Mouse (Mus musculus): Measurements from ENCODE around the gene Klf1. TPM values are rescaled to one million over a fixed set of nuclear protein-coding genes. Genes with fewer than 3 reads are reported as not detected.
A peak's percentile ranks its signal among the peaks of the same experiment; 100 is the strongest.

Klf1 gene
- total RNA-seq, 2 experiments from 2014 or later, result 0.52 to 0.72 TPM

DNA sequence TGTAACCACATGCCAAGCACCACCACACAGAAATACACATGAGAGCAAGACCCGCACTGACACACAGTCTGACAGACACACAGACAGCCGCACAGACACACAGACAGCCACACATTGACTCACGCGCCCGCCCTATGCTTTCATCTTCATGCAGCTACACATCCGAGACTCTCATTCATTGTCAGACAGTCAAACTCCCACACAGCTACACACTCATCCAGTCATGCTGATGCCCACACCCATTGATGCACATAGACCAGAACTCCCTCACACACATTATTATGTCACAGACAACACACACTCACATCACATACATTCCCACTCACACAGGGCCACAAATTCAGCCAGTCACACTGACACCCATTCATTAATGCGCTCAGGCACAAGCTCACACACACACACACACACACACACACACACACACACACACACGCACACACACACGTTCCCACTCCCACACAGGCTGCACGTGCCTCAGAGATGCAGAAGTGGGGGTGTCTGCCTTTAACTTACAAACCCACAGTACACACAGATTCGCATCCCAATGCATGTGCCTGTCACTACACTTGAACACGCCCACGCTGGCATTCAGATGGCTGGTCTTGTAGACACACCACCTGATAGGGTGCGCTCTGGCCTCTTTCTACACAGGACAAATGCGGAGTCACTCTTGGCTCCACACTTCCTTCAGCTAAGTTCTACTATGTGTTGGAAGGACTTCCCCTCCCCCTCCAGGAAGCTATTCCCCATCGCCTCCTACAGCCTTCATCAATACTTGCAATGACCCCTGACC lies 32.2 kb downstream of the Klf1 start:
- ATAC-seq (replicated peaks; ENCODE audit: poor library complexity, severe bottlenecking), result no peak

GRCm38 (mm10) chr8:84934860-84935259 lies 33.1 kb downstream of the Klf1 start:
- no peak for ATAC-seq (replicated peaks; ENCODE audit: poor library complexity, severe bottlenecking)

- peak; percentile 33 for ATAC-seq (replicated peaks; ENCODE audit: poor library complexity, severe bottlenecking)
Measured at GRCm38 (mm10) chr8:84935489-84935888, 33.8 kb downstream of the Klf1 start.

GRCm38 (mm10) chr8:84936041-84936961 lies 34.6 kb downstream of the Klf1 start:
- ATAC-seq (replicated peaks; ENCODE audit: poor library complexity, severe bottlenecking), result no peak

DNA sequence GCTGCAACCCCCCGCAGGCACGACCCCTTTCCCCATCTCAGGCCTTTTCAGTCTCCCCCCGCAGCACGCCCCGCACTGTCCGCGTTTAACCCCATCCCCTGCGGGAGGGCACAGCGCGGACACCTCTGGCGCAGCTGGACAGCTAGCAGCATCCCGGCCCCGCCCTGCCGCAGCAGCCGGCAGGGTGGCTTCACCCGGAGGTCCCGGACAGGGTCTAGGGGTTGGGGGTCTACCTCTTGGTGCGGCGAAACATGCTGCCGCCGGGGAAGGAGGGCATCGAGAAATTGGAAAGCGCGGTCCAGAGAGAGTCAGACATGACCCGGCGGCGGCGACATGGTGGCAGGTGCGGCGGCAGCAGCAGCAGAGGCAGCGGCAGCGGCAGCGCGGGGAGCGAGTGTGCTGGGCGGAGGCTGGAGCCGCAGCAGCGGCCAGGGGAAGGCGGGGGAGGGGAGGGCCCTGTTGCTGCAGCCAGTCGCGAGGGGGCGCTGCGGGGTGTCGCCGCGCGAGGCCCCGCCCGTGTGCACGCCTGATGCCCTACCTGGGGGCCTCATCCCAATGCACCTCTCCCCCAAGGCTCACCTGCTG lies 35.3 kb downstream of the Klf1 start, which contains the start of gene Mast1:
TSS of gene Mast1 (minus strand) at position 398 of the 585 bp plus-strand sequence.
- ATAC-seq (replicated peaks; ENCODE audit: poor library complexity, severe bottlenecking), result peak; percentile 89

DNA sequence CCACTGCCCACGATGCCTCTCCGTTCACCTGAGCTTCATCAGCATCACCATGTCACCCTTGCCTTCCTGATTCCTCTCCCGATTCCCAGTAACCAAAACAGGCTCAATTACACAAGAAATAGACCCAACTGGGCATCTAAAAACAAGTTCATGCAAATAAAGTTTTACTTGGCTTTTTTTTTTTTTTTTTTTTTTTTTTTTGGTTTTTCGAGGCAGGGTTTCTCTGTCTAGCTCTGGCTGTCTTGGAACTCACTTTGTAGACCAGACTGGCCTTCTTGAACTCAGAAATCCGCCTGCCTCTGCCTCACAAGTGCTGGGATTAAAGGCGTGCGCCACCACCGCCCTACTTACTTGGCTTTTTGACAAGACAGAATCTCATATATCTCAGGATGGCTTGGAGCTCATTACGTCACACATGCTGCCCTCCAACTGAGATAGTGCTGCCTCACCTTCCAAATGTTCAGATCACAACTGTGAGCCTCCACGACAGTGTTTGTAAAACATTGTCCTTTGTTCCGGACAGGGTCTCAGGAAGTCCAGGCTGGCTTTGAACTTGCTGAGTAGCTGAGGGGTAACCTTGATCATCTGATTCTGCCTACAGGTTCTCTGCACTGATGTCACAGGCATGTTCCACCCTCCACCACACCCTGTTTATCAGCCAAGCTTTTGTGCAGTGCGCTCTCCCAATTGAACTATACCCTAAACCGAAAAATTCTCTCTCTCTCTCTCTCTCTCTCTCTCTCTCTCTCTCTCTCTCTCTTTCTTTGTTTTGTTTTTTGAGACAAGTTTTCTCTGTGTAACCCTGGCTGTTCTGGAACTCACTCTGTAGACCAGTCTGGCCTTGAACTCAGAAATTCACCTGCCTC lies 36.1 kb downstream of the Klf1 start:
- ATAC-seq (replicated peaks; ENCODE audit: poor library complexity, severe bottlenecking), result no peak

- ATAC-seq (replicated peaks; ENCODE audit: poor library complexity, severe bottlenecking), result no peak
Measured at GRCm38 (mm10) chr8:84943699-84944098, 42.0 kb downstream of the Klf1 start.

DNA sequence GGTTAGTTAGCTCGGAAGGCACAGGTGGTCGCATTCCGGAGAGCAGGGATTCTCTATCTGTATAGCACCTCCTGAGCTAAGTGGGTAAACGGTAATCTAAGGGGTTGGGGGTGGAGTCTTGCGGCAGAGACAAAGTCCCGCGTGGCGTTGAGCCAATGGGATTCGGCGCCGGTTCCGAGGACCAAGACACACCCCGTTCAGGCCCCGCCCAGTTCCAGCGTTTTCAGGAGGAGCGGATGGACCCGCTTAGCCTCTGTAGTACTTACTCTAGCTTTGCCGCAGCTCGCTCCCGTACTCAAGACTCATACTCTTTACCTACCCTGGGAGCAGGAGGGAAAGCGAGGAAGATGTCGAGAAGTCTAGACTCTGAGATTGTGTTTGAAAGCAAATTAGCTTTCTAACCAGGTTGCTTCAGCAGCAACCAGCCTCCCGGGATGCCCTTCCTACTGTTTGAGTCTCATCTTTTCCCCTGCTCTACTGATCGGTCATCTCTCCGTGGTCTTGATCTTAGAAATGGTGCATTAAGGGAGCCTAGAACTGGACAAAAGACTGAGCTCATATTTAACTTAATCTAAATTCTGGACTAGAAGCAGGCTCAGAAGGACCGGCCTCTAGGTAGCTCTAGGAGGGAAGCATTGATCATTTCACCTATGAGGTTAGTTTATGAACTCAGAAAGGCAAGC lies 42.9 kb downstream of the Klf1 start:
- ATAC-seq (replicated peaks; ENCODE audit: poor library complexity, severe bottlenecking), result peak; percentile 58

- no peak for ATAC-seq (replicated peaks; ENCODE audit: poor library complexity, severe bottlenecking)
Measured at GRCm38 (mm10) chr8:84945235-84945632, 43.5 kb downstream of the Klf1 start.

GRCm38 (mm10) chr8:84945633-84946527 lies 44.2 kb downstream of the Klf1 start:
- ATAC-seq (replicated peaks; ENCODE audit: poor library complexity, severe bottlenecking), result peak; percentile 51

- ATAC-seq (replicated peaks; ENCODE audit: poor library complexity, severe bottlenecking), result peak; percentile 10; the same call in 1 of the 2 replicates
Measured at GRCm38 (mm10) chr8:84946528-84947240, 45.0 kb downstream of the Klf1 start, which contains the start of gene Rtbdn. Gene Rtbdn (plus strand): TSS chr8:84946991.

GRCm38 (mm10) chr8:84947241-84947545 lies 45.5 kb downstream of the Klf1 start:
- ATAC-seq (replicated peaks; ENCODE audit: poor library complexity, severe bottlenecking), result peak; percentile 68

GRCm38 (mm10) chr8:84949753-84950152 lies 48.0 kb downstream of the Klf1 start:
- no peak for ATAC-seq (replicated peaks; ENCODE audit: poor library complexity, severe bottlenecking)

- peak; percentile 78 for ATAC-seq (replicated peaks; ENCODE audit: poor library complexity, severe bottlenecking)
Measured at GRCm38 (mm10) chr8:84952612-84953255, 51.0 kb downstream of the Klf1 start.

Data from granulocyte monocyte progenitor cell, adult 5-6 weeks (primary cell).